Mouse (Mus musculus) kidney, embryonic 15.5 days (tissue): ENCODE data around the gene Spin2-ps6. TPM values are rescaled to one million over a fixed set of nuclear protein-coding genes. Genes with fewer than 3 reads are reported as not detected.
"Not testable (repeated sequence)": the region's sequence is repeated elsewhere in the genome, so short reads cannot be mapped to it uniquely, and the experiment has no call there.

Experiments used
- ATAC-seq: fragments of 200-750 bp; cut with Nextera tagmentation; replicated peaks from 2 replicates; pipeline ENCODE4 v1.8.0; 2017; ENCODE audit warnings: moderate TSS enrichment; ENCODE audit not compliant: low FRiP score
- H3K27ac ChIP-seq: fragments of 300-500 bp; sonication (generic); 2 replicates; pipeline ENCODE4 v1.5.1; 2015; ENCODE audit warnings: mild to moderate bottlenecking, inconsistent platforms
- H3K27me3 ChIP-seq: fragments of 300-500 bp; sonication (generic); 2 replicates; pipeline ENCODE4 v1.6.1; 2015; ENCODE audit warnings: inconsistent platforms
- H3K36me3 ChIP-seq: fragments of 300-500 bp; sonication (generic); 2 replicates; pipeline ENCODE4 v1.6.1; 2015; ENCODE audit warnings: inconsistent platforms
- H3K4me1 ChIP-seq: fragments of 300-500 bp; sonication (generic); 2 replicates; pipeline ENCODE4 v1.6.1; 2015; ENCODE audit warnings: inconsistent platforms
- H3K4me2 ChIP-seq: fragments of 300-500 bp; sonication (generic); 2 replicates; pipeline ENCODE4 v1.6.1; 2015; ENCODE audit warnings: moderate library complexity, mild to moderate bottlenecking, inconsistent platforms
- H3K4me3 ChIP-seq: fragments of 300-500 bp; sonication (generic); replicated peaks from 2 replicates; pipeline ENCODE4 v1.5.1; 2015; ENCODE audit warnings: mild to moderate bottlenecking, inconsistent platforms
- H3K9ac ChIP-seq: fragments of 300-500 bp; sonication (generic); 2 replicates; pipeline ENCODE4 v1.6.1; 2015; ENCODE audit warnings: mild to moderate bottlenecking, inconsistent platforms
- H3K9me3 ChIP-seq: fragments of 300-500 bp; sonication (generic); replicated peaks from 2 replicates; pipeline ENCODE4 v1.6.1; 2016; ENCODE audit warnings: inconsistent platforms
- WGBS: fragments of 180-500 bp; shearing (Covaris S2); methylation state at CpG from one replicate; pipeline ENCODE4 v1.1.7; 2015; ENCODE audit warnings: mixed read lengths; 5-methylcytosine and 5-hydroxymethylcytosine counted together
- polyA plus RNA-seq: library from polyadenylated mRNA; unstranded; fragments of >200 nt; fragmentation: Nextera tagmentation; extraction: Ambion mirVana; gene quantifications from 2 replicates; pipeline ENCODE4 v1.2.1, GENCODE M21; 2015

Gene Spin2-ps6
- not detected in 2 replicates for polyA plus RNA-seq

DNA sequence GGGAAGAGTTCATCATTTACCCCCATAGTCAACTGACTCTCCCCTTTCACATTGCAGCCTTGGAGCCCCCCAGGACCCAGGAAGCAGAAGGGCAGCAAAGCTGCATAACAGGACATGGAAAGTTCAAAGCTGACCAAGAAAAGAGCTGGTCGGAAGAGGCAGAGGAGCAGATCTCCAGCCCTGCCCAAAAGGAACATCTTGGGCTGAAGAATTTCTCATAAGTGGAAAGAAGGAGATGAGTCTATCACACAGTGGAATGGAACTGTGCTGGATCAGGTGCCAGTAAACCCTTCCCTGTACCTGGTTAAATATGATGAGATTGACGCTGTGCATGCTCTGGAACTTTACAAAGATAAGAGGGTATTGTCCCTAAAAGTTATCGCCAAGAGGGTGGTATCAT, at the start of gene Spin2-ps6:
TSS of gene Spin2-ps6 (plus strand) at position 301 of the 400 bp plus-strand sequence.
- H3K4me2 ChIP-seq, H3K27ac ChIP-seq, ATAC-seq, H3K9ac ChIP-seq, H3K36me3 ChIP-seq, H3K4me3 ChIP-seq, H3K4me1 ChIP-seq, H3K27me3 ChIP-seq, H3K9me3 ChIP-seq: not testable (repeated sequence)
- 90% methylated on average over 2 of the region's 3 CpGs for WGBS

Other genes with a start within 250 kb of the Spin2-ps6 start
- gene Btbd35f12, start 78.5 kb downstream of the Spin2-ps6 start, polyA plus RNA-seq: not detected in 2 replicates